In the genomic region with DNA sequence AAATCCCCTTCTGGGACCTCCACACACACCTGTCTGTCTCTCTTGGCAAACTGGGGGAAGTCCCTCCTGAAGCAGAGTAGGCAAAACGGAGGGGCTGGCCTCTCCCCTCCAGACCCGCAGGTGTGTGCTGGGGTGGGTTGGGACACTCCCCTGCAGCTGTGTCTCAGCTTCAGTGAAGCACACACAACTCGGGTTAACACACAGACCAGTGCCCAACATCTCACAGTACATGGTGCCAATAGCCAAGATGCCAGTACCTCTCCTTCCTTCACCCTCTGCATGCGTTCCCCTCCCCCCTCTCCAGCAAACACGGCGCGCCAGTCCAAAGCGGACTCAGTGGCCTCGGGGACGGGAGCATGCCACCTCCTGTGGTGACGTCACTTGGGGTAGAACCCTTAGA, we compare ENCODE assay signal across 9 mouse cellular contexts. TPM values are rescaled to one million over a fixed set of nuclear protein-coding genes. Genes with fewer than 3 reads are reported as not detected.
DNase-seq lines count a peak whose midpoint lies in the region; ATAC-seq and TF ChIP-seq lines count a peak whose summit lies in the region.
"Had no signal": no experiment of that assay in that cellular context is flagged by ENCODE, and none has a peak within 500 bp of the region (broad histone marks: within the 10 kb centered on the region; RNA-seq: fewer than 3 reads in every experiment).

A gene (plus strand): TSS at position 268 of the 400 bp plus-strand sequence.

- TF ChIP-seq EP300 in CH12.LX (IDR thresholded peaks at IDR 0.05; ENCODE audit: low read length): peak; percentile 93

- peaks cover 17% of the 10 kb centered on the region for H3K79me2 ChIP-seq in CH12.LX (replicated peaks; ENCODE audit: control insufficient read depth, extremely low read depth, insufficient read depth, poor library complexity, severe bottlenecking)

- H3K4me1 ChIP-seq in heart, embryonic 12.5 days (replicated peaks): peaks cover 25% of the 10 kb centered on the region
- peaks cover 40 to 55% of the 10 kb centered on the region in 2 experiments for H3K4me1 ChIP-seq in CH12.LX (ENCODE audit: control insufficient read depth in 1 of 2, insufficient read depth in 2 of 2)
- peaks cover 18% of the 10 kb centered on the region for H3K4me1 ChIP-seq in hindbrain, embryonic 14.5 days (replicated peaks; ENCODE audit: control insufficient read depth, insufficient read depth, low read length)
- H3K4me1 ChIP-seq in midbrain, embryonic 10.5 days: peaks cover 66% of the 10 kb centered on the region

- H3K27me3 ChIP-seq in heart, embryonic 12.5 days (replicated peaks): peaks cover 100% of the 10 kb centered on the region
- H3K27me3 ChIP-seq in CH12.LX (replicated peaks): no peaks in the 10 kb centered on the region
- H3K27me3 ChIP-seq in hindbrain, embryonic 14.5 days (ENCODE audit: control insufficient read depth, insufficient read depth, low read length): peaks cover 97% of the 10 kb centered on the region
- H3K27me3 ChIP-seq in midbrain, embryonic 10.5 days (ENCODE audit: low read depth, poor library complexity, severe bottlenecking): peaks cover 100% of the 10 kb centered on the region

- peak within 1 kb of the TSS; percentile 41; the same call in 1 of the 2 replicates for H3K9ac ChIP-seq in heart, embryonic 12.5 days
- peak within 1 kb of the TSS; percentile 81 for H3K9ac ChIP-seq in CH12.LX (ENCODE audit: insufficient read depth, low read depth)
- H3K9ac ChIP-seq in hindbrain, embryonic 14.5 days: peak within 1 kb of the TSS; percentile 39; the same call in 1 of the 2 replicates
- H3K9ac ChIP-seq: liver, embryonic 14.5 days had no signal

- WGBS in heart, embryonic 12.5 days: 1% methylated on average over 8 of the region's 11 CpGs
- 3% methylated on average over 11 of the region's 11 CpGs for WGBS in hindbrain, embryonic 14.5 days
- 2% methylated on average over 11 of the region's 11 CpGs for WGBS in midbrain, embryonic 10.5 days

- TF ChIP-seq CTCF in CH12.LX (conservative IDR thresholded peaks at IDR 0.05 in 1 of 2, IDR thresholded peaks at IDR 0.05 in 1 of 2; ENCODE audit: low read depth in 2 of 2, low read length in 2 of 2): no peak

- peak; percentile 48; the same call in 1 of the 2 replicates for TF ChIP-seq POLR2A in CH12.LX (IDR thresholded peaks at IDR 0.05; ENCODE audit: low read depth, low read length)

- H3K27ac ChIP-seq in heart, embryonic 12.5 days (ENCODE audit: poor library complexity, severe bottlenecking): no peak within 1 kb of the TSS
- H3K27ac ChIP-seq in CH12.LX (ENCODE audit: insufficient read depth, low read depth): peak within 1 kb of the TSS; percentile 88
- H3K27ac ChIP-seq in hindbrain, embryonic 14.5 days: no peak within 1 kb of the TSS
- H3K27ac ChIP-seq in midbrain, embryonic 10.5 days (replicated peaks): no peak within 1 kb of the TSS
- H3K27ac ChIP-seq: liver, embryonic 14.5 days had no signal

- peak within 1 kb of the TSS; percentile 31 for H3K4me3 ChIP-seq in heart, embryonic 12.5 days
- H3K4me3 ChIP-seq in CH12.LX (replicated peaks in 1 of 3; ENCODE audit: low read depth in 2 of 3, low read length in 2 of 3, poor library complexity in 1 of 3): peak within 1 kb of the TSS; percentile 84 to 89 (median 88)
- peak within 1 kb of the TSS; percentile 23 for H3K4me3 ChIP-seq in hindbrain, embryonic 14.5 days (replicated peaks; ENCODE audit: low read length)
- peak within 1 kb of the TSS; percentile 43 for H3K4me3 ChIP-seq in midbrain, embryonic 10.5 days

- H3K9me3 ChIP-seq in heart, embryonic 12.5 days (replicated peaks): no peaks in the 10 kb centered on the region
- no peaks in the 10 kb centered on the region for H3K9me3 ChIP-seq in CH12.LX (replicated peaks; ENCODE audit: low read length)
- no peaks in the 10 kb centered on the region for H3K9me3 ChIP-seq in hindbrain, embryonic 14.5 days (ENCODE audit: control insufficient read depth, low read length)
- no peaks in the 10 kb centered on the region for H3K9me3 ChIP-seq in midbrain, embryonic 10.5 days (replicated peaks)

- no peak for TF ChIP-seq RAD21 in CH12.LX (IDR thresholded peaks at IDR 0.05; ENCODE audit: low read depth, low read length)

- H3K4me2 ChIP-seq in heart, embryonic 12.5 days: peak within 1 kb of the TSS; percentile 56
- H3K4me2 ChIP-seq in CH12.LX (ENCODE audit: insufficient read depth, low read depth, poor library complexity, severe bottlenecking): peak within 1 kb of the TSS; percentile 93
- H3K4me2 ChIP-seq in hindbrain, embryonic 14.5 days (replicated peaks): peak within 1 kb of the TSS; percentile 49

- no peak for ATAC-seq in heart, embryonic 12.5 days (ENCODE audit: insufficient number of reproducible peaks, low FRiP score)
- no peak for ATAC-seq in hindbrain, embryonic 14.5 days (ENCODE audit: low FRiP score)
- ATAC-seq in cerebellum, adult (ENCODE audit: insufficient number of reproducible peaks, low FRiP score, low TSS enrichment): no peak

- no peaks in the 10 kb centered on the region for H3K36me3 ChIP-seq in heart, embryonic 12.5 days
- H3K36me3 ChIP-seq in CH12.LX (replicated peaks in 1 of 2; ENCODE audit: control insufficient read depth in 1 of 2, insufficient read depth in 1 of 2, low read length in 1 of 2): peaks cover 0 to 29% of the 10 kb centered on the region in 2 experiments
- H3K36me3 ChIP-seq in hindbrain, embryonic 14.5 days (replicated peaks; ENCODE audit: control insufficient read depth, insufficient read depth): no peaks in the 10 kb centered on the region
- H3K36me3 ChIP-seq in midbrain, embryonic 10.5 days: no peaks in the 10 kb centered on the region

- in situ Hi-C loops in CH12.LX (cut with MboI; ENCODE audit: low pct_ligation_motif_present, low pct_unique_long_range_greater_than_20kb, low sequenced_read_pairs): no loop called here

- no peak for DNase-seq in heart, adult 8-10 months (ENCODE audit: low spot score)
- peak; percentile 91 for DNase-seq in CH12.LX (ENCODE audit: extremely low read depth)
- no peak for DNase-seq in hindbrain, embryonic 14.5 days (ENCODE audit: low spot score)
- DNase-seq in midbrain, embryonic 10.5 days (ENCODE audit: low spot score): peak; percentile 17
- DNase-seq in gastrocnemius, adult 18-20 months (ENCODE audit: low spot score): no peak
- no peak for DNase-seq in cerebellum, adult 9-11 months

- dilution Hi-C loops in CH12.LX (cut with MboI; ENCODE audit: extremely low pct_ligation_motif_present, extremely low pct_unique_long_range_greater_than_20kb, low sequenced_read_pairs): no loop called here

TF ChIP-seq in CH12.LX, 34 proteins besides CTCF, POLR2A, EP300 and RAD21:
- peak; percentile 76 for TF ChIP-seq ETS1 (conservative IDR thresholded peaks at IDR 0.05; ENCODE audit: low read depth, low read length)
- peak; percentile 67; the same call in 1 of the 2 replicates for TF ChIP-seq MEF2A (IDR thresholded peaks at IDR 0.05; ENCODE audit: borderline replicate concordance, low read depth, low read length)
- TF ChIP-seq E2F4 (IDR thresholded peaks at IDR 0.05; ENCODE audit: insufficient replicate concordance, low read depth, low read length): no peak
- TF ChIP-seq CHD2 (IDR thresholded peaks at IDR 0.05; ENCODE audit: low read length): peak; percentile 19; the same call in 1 of the 2 replicates
- TF ChIP-seq BHLHE40 (IDR thresholded peaks at IDR 0.05; ENCODE audit: low read depth, low read length): peak; percentile 62
- TF ChIP-seq TCF12 (IDR thresholded peaks at IDR 0.05; ENCODE audit: low read depth, low read length): peak; percentile 99
- TF ChIP-seq KAT2A (IDR thresholded peaks at IDR 0.05; ENCODE audit: insufficient replicate concordance, low read length): no peak
- 0 out of 2 replicates have a peak, but pooled peaks have one; percentile 27 for TF ChIP-seq MAFK (IDR thresholded peaks at IDR 0.05; ENCODE audit: insufficient replicate concordance, low read length)
- TF ChIP-seq JUN (IDR thresholded peaks at IDR 0.05; ENCODE audit: insufficient read depth, low read depth, low read length): 0 out of 2 replicates have a peak, but pooled peaks have one; percentile 0
- TF ChIP-seq RCOR1 (conservative IDR thresholded peaks at IDR 0.05; ENCODE audit: low read depth, low read length): 0 out of 2 replicates have a peak, but pooled peaks have one; percentile 16
- peak; percentile 10 for TF ChIP-seq IRF4 (IDR thresholded peaks at IDR 0.05; ENCODE audit: low read depth, low read length)
- no peak for TF ChIP-seq ZNF384 (IDR thresholded peaks at IDR 0.05; ENCODE audit: low read depth, low read length)
- peak; percentile 63; the same call in 1 of the 2 replicates for TF ChIP-seq TBP (conservative IDR thresholded peaks at IDR 0.05; ENCODE audit: low read depth, low read length)
- peak; percentile 38; the same call in 1 of the 2 replicates for TF ChIP-seq MYC (IDR thresholded peaks at IDR 0.05; ENCODE audit: low read depth, low read length)
TF ChIP-seq in CH12.LX: peak in this region for 11.

RNA-seq across cellular contexts. Expression of the gene that starts here (rescaled TPM):
- 0.28 TPM in 1 of 2 replicates, not detected in the other for polyA plus RNA-seq in heart, embryonic 12.5 days (2016; fragmentation: Nextera tagmentation; extraction: Ambion mirVana)
- not detected for total RNA-seq in heart, adult 8-10 months (2022)
- total RNA-seq in CH12.LX (2012; rRNA removed): 126 and 184 TPM in 2 replicates
- total RNA-seq in CH12.LX (2014; rRNA removed): 142 and 155 TPM in 2 replicates
- polyA plus RNA-seq in CH12.LX (2012; ENCODE audit: insufficient read length, low read depth): 170 and 187 TPM in 2 replicates
- polyA plus RNA-seq in hindbrain, embryonic 14.5 days (2014; fragmentation: Nextera tagmentation; extraction: Ambion mirVana): 0.13 and 0.21 TPM in 2 replicates
- 0.85 and 1.3 TPM in 2 replicates for polyA plus RNA-seq in midbrain, embryonic 10.5 days (2016; fragmentation: Nextera tagmentation; extraction: Ambion mirVana)
- under 1 TPM; 0.11 to 0.14 TPM for total RNA-seq in gastrocnemius, adult 18-20 months (2021)
- polyA plus RNA-seq: liver, embryonic 14.5 days had no signal

Comparison
In these comparisons a context has a peak if more than half of its experiments do, and no peak if none do; other contexts are left out.
1. RNA of the gene that starts here (total RNA-seq): 126 to 184 TPM in CH12.LX; 0.11 to 0.14 TPM in gastrocnemius, adult 18-20 months and not detected in heart, adult 8-10 months; every median in the first group is over 100 times any median in the second.
2. RNA of the gene that starts here (polyA plus RNA-seq): 170 to 187 TPM in CH12.LX; 0.85 to 1.3 TPM in midbrain, embryonic 10.5 days, 0.28 TPM in heart, embryonic 12.5 days and 0.13 to 0.21 TPM in hindbrain, embryonic 14.5 days; every median in the first group is over 10 times any median in the second.
3. H3K4me3 ChIP-seq: peak in every context shown above with its lines; median percentile 88 in CH12.LX; 43 in midbrain, embryonic 10.5 days; 31 in heart, embryonic 12.5 days; 23 in hindbrain, embryonic 14.5 days.
4. DNase-seq: peak in CH12.LX (single experiment) and midbrain, embryonic 10.5 days (single experiment); none in heart, adult 8-10 months (single experiment), hindbrain, embryonic 14.5 days (single experiment), gastrocnemius, adult 18-20 months (single experiment) and cerebellum, adult 9-11 months (single experiment).
5. Peak in every context shown above with its lines, with median percentiles within 50 percentile points of each other: H3K4me2 ChIP-seq and H3K9ac ChIP-seq.